Mouse (Mus musculus) MEL (cell line): ENCODE measurements around the gene Rbfox2.
A peak's percentile ranks its signal among the peaks of the same experiment; 100 is the strongest.

ENCODE experiments used
- BHLHE40 ChIP-seq: IDR thresholded peaks from 2 replicates; pipeline ENCODE4 v1.6.1; 2012; ENCODE audit warnings: low read depth, mild to moderate bottlenecking, inconsistent platforms, low read length, improper control_type of control experiment, borderline replicate concordance
- CHD2 ChIP-seq: IDR thresholded peaks from 2 replicates; pipeline ENCODE4 v1.6.1; 2011; ENCODE audit warnings: low read length, improper control_type of control experiment
- CTCF ChIP-seq, 3 experiments: IDR thresholded peaks in 2 of 3; conservative IDR thresholded peaks in 1 of 3; 2 replicates each; pipeline ENCODE4 v1.5.1; 2011 to 2012; ENCODE audit warnings: low read length in 3 of 3, low read depth in 2 of 3, mild to moderate bottlenecking in 2 of 3, improper control_type of control experiment in 1 of 3, inconsistent platforms in 1 of 3, mixed read lengths in 1 of 3, moderate library complexity in 1 of 3; ENCODE audit not compliant: control insufficient read depth in 1 of 3, insufficient read depth in 1 of 3, poor library complexity in 1 of 3, severe bottlenecking in 1 of 3
- EP300 ChIP-seq, 2 experiments: IDR thresholded peaks; 2 replicates each; pipeline ENCODE4 v1.6.1; 2011; ENCODE audit warnings: improper control_type of control experiment in 2 of 2, low read length in 2 of 2, low read depth in 1 of 2, mild to moderate bottlenecking in 1 of 2
- MAX ChIP-seq: IDR thresholded peaks from 2 replicates; pipeline ENCODE4 v1.6.1; 2011; ENCODE audit warnings: low read length, improper control_type of control experiment
- MEF2A ChIP-seq: IDR thresholded peaks from 2 replicates; pipeline ENCODE4 v1.6.1; 2014; ENCODE audit warnings: low read depth, mild to moderate bottlenecking, inconsistent platforms, low read length, improper control_type of control experiment; ENCODE audit not compliant: poor library complexity, insufficient replicate concordance, severe bottlenecking; ENCODE audit errors: extremely low read depth
- NELFE ChIP-seq: IDR thresholded peaks from 2 replicates; pipeline ENCODE4 v1.6.1; 2011; ENCODE audit warnings: low read depth, low read length, improper control_type of control experiment
- POLR2AphosphoS2 ChIP-seq: IDR thresholded peaks from 2 replicates; pipeline ENCODE4 v1.6.1; 2011; ENCODE audit warnings: low read length, improper control_type of control experiment
- RCOR1 ChIP-seq: IDR thresholded peaks from 2 replicates; pipeline ENCODE4 v1.6.1; 2012; ENCODE audit warnings: low read depth, mild to moderate bottlenecking, inconsistent platforms, low read length, improper control_type of control experiment
- UBTF ChIP-seq: IDR thresholded peaks from 2 replicates; pipeline ENCODE4 v1.6.1; 2012; ENCODE audit warnings: low read depth, mild to moderate bottlenecking, inconsistent platforms, low read length, improper control_type of control experiment, moderate library complexity, borderline replicate concordance; ENCODE audit not compliant: insufficient read depth
- USF1 ChIP-seq: IDR thresholded peaks from 2 replicates; pipeline ENCODE4 v1.6.1; 2014; ENCODE audit warnings: low read depth, mild to moderate bottlenecking, inconsistent platforms, low read length, improper control_type of control experiment, moderate library complexity
- USF2 ChIP-seq, 2 experiments: IDR thresholded peaks; 2 replicates each; pipeline ENCODE4 v1.6.1; 2011 to 2012; ENCODE audit warnings: improper control_type of control experiment in 2 of 2, low read length in 2 of 2, borderline replicate concordance in 1 of 2, inconsistent platforms in 1 of 2, low read depth in 1 of 2, mild to moderate bottlenecking in 1 of 2; ENCODE audit not compliant: insufficient read depth in 1 of 2
- ZC3H11A ChIP-seq: IDR thresholded peaks from 2 replicates; pipeline ENCODE4 v1.6.1; 2012; ENCODE audit warnings: low read depth, mild to moderate bottlenecking, inconsistent platforms, low read length, improper control_type of control experiment
- ZNF384 ChIP-seq: IDR thresholded peaks from 2 replicates; pipeline ENCODE4 v1.6.1; 2012; ENCODE audit warnings: low read depth, mild to moderate bottlenecking, inconsistent platforms, low read length, improper control_type of control experiment

GRCm38 (mm10) chr15:77056791-77057051 is 250.1 kb downstream of the Rbfox2 start:
- TF ChIP-seq ZC3H11A (no peak), CTCF (IDR thresholded peaks at IDR 0.05 in 2 of 3, conservative IDR thresholded peaks at IDR 0.05 in 1 of 3; ENCODE audit: control insufficient read depth in 1 of 3, insufficient read depth in 1 of 3, low read depth in 2 of 3, low read length in 3 of 3, poor library complexity in 1 of 3, severe bottlenecking in 1 of 3) (no peak), NELFE (no peak), ZNF384 (no peak), EP300 (IDR thresholded peaks at IDR 0.05; ENCODE audit: low read depth in 1 of 2, low read length in 2 of 2) (no peak), CHD2 (no peak), USF1 (no peak), POLR2AphosphoS2 (no peak), UBTF (no peak), MAX (peak; percentile 42; the same call in 1 of the 2 replicates), BHLHE40 (no peak), MEF2A (no peak), RCOR1 (no peak), USF2 (IDR thresholded peaks at IDR 0.05; ENCODE audit: borderline replicate concordance in 1 of 2, insufficient read depth in 1 of 2, low read depth in 1 of 2, low read length in 2 of 2) (no peak)
